Mouse (Mus musculus): ENCODE measurements around the gene Olfr437. TPM values are rescaled to one million over a fixed set of nuclear protein-coding genes. Genes with fewer than 3 reads are reported as not detected.
"Not testable (repeated sequence)": the region's sequence is repeated elsewhere in the genome, so short reads cannot be mapped to it uniquely, and the experiment has no call there.

Olfr437 gene
- not detected in 2 replicates for total RNA-seq (2014; rRNA removed)
- not detected in 2 replicates for polyA plus RNA-seq (2015; fragmentation: Nextera tagmentation; extraction: Ambion mirVana)

DNA sequence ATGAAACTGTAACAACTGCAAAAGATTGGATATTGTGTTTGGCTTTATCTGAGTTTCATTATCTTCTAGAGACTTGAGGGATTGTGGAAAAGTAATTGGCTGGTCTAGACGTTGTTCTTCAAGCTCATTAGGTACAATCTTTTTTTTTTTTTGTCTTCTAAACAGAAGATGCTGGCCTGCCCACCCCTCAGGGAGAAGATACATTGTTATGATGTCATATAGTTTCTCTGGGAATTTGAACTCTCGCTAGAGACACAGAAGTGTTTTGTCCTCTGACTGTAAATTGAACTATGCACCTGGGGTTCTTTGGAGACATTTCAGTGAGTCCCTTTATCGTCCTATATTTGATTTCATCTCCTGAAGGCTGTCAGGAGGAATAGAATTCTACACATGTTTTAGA is at the start of gene Olfr437:
Gene Olfr437 (plus strand): TSS at position 301 of the 400 bp plus-strand sequence.
- DNase-seq (no peak), ATAC-seq (no peak)
- H3K4me2 ChIP-seq (ENCODE audit: low read depth), result no peak within 1 kb of the TSS
- H3K4me3 ChIP-seq (ENCODE audit: low read depth, low read length), result no peak within 1 kb of the TSS
- H3K9me3 ChIP-seq (ENCODE audit: low read length), result no peaks in the 10 kb centered on the region
- WGBS, result 66% methylated on average over 3 of the region's 3 CpGs
- no peaks in the 10 kb centered on the region for H3K36me3 ChIP-seq (ENCODE audit: insufficient read depth)
- H3K27me3 ChIP-seq (ENCODE audit: insufficient read depth, low read length), result no peaks in the 10 kb centered on the region
- TF ChIP-seq CTCF (IDR thresholded peaks at IDR 0.05; ENCODE audit: low read depth), result no peak
- H3K4me1 ChIP-seq (ENCODE audit: insufficient read depth), result no peaks in the 10 kb centered on the region
- no peak within 1 kb of the TSS for H3K9ac ChIP-seq
- H3K27ac ChIP-seq (ENCODE audit: low read depth, low read length), result no peak within 1 kb of the TSS

GRCm38 (mm10) chr6:43146267-43146666 is 16.8 kb upstream of the Olfr437 start, which contains the start of gene Olfr237-ps1:
Gene Olfr237-ps1, plus strand, starts transcription at chr6:43146567.
- not testable (repeated sequence) for H3K4me1 ChIP-seq (ENCODE audit: insufficient read depth)
- 82% methylated on average over 2 of the region's 2 CpGs for WGBS

GRCm38 (mm10) chr6:43159502-43159901 is 3.6 kb upstream of the Olfr437 start:
- 24% methylated on average over 1 of the region's 1 CpGs for WGBS
- H3K4me1 ChIP-seq (ENCODE audit: insufficient read depth), result no peaks in the 10 kb centered on the region
- no peaks in the 10 kb centered on the region for H3K27me3 ChIP-seq (ENCODE audit: insufficient read depth, low read length)
- ATAC-seq (no peak), DNase-seq (no peak)
- no peaks in the 10 kb centered on the region for H3K36me3 ChIP-seq (ENCODE audit: insufficient read depth)
- H3K9me3 ChIP-seq (ENCODE audit: low read length), result no peaks in the 10 kb centered on the region
- H3K4me2 ChIP-seq (ENCODE audit: low read depth), result no peak overlapping the region
- H3K9ac ChIP-seq, result no peak overlapping the region
- H3K4me3 ChIP-seq (ENCODE audit: low read depth, low read length), result no peak overlapping the region
- no peak overlapping the region for H3K27ac ChIP-seq (ENCODE audit: low read depth, low read length)
- no peak for TF ChIP-seq CTCF (IDR thresholded peaks at IDR 0.05; ENCODE audit: low read depth)

More at GRCm38 (mm10) chr6:43146267-43146666, 16.8 kb upstream of the Olfr437 start, which contains the start of gene Olfr237-ps1:
- not testable (repeated sequence) for DNase-seq; H3K4me2 ChIP-seq (ENCODE audit: low read depth); H3K9ac ChIP-seq; H3K9me3 ChIP-seq (ENCODE audit: low read length); H3K27ac ChIP-seq (ENCODE audit: low read depth, low read length); H3K4me3 ChIP-seq (ENCODE audit: low read depth, low read length); H3K36me3 ChIP-seq (ENCODE audit: insufficient read depth); ATAC-seq; H3K27me3 ChIP-seq (ENCODE audit: insufficient read depth, low read length)

DNA sequence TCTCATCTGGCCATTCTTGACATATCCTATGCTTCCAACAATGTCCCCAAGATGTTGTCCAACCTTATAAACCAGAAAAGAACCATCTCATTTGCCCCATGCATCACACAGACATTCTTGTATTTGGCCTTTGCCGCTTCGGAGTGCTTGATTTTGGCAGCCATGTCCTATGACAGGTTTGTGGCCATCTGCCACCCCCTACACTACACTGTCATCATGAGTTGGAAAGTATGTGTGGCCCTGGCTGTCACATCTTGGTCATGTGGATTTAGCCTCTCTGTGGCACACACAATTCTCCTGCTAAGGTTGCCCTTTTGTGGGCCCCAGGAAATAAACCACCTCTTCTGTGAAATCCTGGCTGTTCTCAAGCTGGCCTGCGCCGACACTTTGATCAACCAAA is 4.2 kb downstream of the Olfr437 start:
- no peaks in the 10 kb centered on the region for H3K27me3 ChIP-seq (ENCODE audit: insufficient read depth, low read length)
- no peak overlapping the region for H3K27ac ChIP-seq (ENCODE audit: low read depth, low read length)
- no peaks in the 10 kb centered on the region for H3K4me1 ChIP-seq (ENCODE audit: insufficient read depth)
- no peaks in the 10 kb centered on the region for H3K36me3 ChIP-seq (ENCODE audit: insufficient read depth)
- DNase-seq, result no peak
- H3K4me3 ChIP-seq (ENCODE audit: low read depth, low read length), result no peak overlapping the region
- TF ChIP-seq CTCF (IDR thresholded peaks at IDR 0.05; ENCODE audit: low read depth), result no peak
- H3K4me2 ChIP-seq (ENCODE audit: low read depth), result no peak overlapping the region
- no peaks in the 10 kb centered on the region for H3K9me3 ChIP-seq (ENCODE audit: low read length)
- 86% methylated on average over 4 of the region's 4 CpGs for WGBS
- no peak overlapping the region for H3K9ac ChIP-seq
- no peak; the same call in 1 of the 2 replicates for ATAC-seq

DNA sequence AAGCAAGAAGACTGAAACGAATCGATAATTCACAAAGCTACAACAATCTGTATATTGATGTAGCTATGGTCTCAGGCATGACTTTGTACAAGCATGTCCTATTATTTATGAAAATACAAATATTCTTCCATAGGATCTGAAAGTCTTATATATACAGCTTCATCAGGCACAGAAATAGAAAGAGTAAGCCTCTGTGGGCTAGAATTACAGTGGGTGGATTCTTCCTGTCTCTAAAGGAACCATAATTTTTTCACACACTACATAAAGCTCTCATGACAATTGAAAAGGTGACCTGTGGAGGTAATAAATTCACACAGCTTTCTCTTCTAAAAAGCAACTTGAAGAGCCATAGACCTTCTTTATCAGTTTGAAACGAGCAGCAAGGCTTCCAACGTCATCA is 8.8 kb downstream of the Olfr437 start, which contains the start of gene Olfr13:
Gene Olfr13 (plus strand): TSS at position 301 of the 400 bp plus-strand sequence.
- ATAC-seq, result no peak
- no peaks in the 10 kb centered on the region for H3K4me1 ChIP-seq (ENCODE audit: insufficient read depth)
- H3K4me2 ChIP-seq (ENCODE audit: low read depth), result no peak within 1 kb of the TSS
- no peak within 1 kb of the TSS for H3K4me3 ChIP-seq (ENCODE audit: low read depth, low read length)
- H3K9me3 ChIP-seq (ENCODE audit: low read length), result no peaks in the 10 kb centered on the region
- 73% methylated on average over 4 of the region's 4 CpGs for WGBS
- H3K36me3 ChIP-seq (ENCODE audit: insufficient read depth), result no peaks in the 10 kb centered on the region
- no peaks in the 10 kb centered on the region for H3K27me3 ChIP-seq (ENCODE audit: insufficient read depth, low read length)
- no peak for TF ChIP-seq CTCF (IDR thresholded peaks at IDR 0.05; ENCODE audit: low read depth)
- H3K27ac ChIP-seq (ENCODE audit: low read depth, low read length), result no peak within 1 kb of the TSS
- DNase-seq, result no peak
- no peak within 1 kb of the TSS for H3K9ac ChIP-seq

DNA sequence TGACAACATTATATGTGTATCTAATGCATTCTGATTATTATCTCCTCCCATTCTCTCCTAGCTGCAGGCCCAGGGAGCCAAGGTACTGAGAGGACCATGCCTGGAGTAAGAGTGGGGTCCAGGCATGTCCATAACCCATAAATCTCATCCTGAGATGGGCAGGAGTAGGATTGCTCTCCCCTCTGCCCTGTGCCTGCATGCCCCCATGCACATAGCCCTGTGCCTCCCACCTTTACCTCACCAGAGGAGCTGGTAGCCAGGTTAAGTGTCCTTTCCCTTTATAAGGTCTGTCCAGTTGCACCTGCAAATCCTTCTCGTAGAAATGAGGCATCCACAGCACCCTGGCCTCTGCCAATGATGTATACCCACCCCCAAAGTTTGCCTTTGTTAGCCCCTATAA is 15.0 kb downstream of the Olfr437 start:
- H3K4me2 ChIP-seq (ENCODE audit: low read depth), result no peak overlapping the region
- H3K4me1 ChIP-seq (ENCODE audit: insufficient read depth), result peaks cover 5% of the 10 kb centered on the region; the same call in 1 of the 2 replicates
- H3K9ac ChIP-seq, result no peak overlapping the region
- no peak for DNase-seq
- WGBS, result 45% methylated on average over 1 of the region's 1 CpGs
- no peak overlapping the region for H3K27ac ChIP-seq (ENCODE audit: low read depth, low read length)
- no peak overlapping the region for H3K4me3 ChIP-seq (ENCODE audit: low read depth, low read length)
- H3K27me3 ChIP-seq (ENCODE audit: insufficient read depth, low read length), result no peaks in the 10 kb centered on the region
- ATAC-seq, result no peak
- no peak for TF ChIP-seq CTCF (IDR thresholded peaks at IDR 0.05; ENCODE audit: low read depth)
- H3K36me3 ChIP-seq (ENCODE audit: insufficient read depth), result no peaks in the 10 kb centered on the region
- no peaks in the 10 kb centered on the region for H3K9me3 ChIP-seq (ENCODE audit: low read length)

GRCm38 (mm10) chr6:43178584-43179501 is 15.8 kb downstream of the Olfr437 start:
- WGBS, result 29% methylated on average over 6 of the region's 6 CpGs

More at GRCm38 (mm10) chr6:43178584-43179501, 15.8 kb downstream of the Olfr437 start:
- Histone ChIP-seq H3K4me1 (ENCODE audit: insufficient read depth) (peaks cover 5% of the 10 kb centered on the region; the same call in 1 of the 2 replicates), H3K4me2 (ENCODE audit: low read depth) (no peak overlapping the region), H3K9me3 (ENCODE audit: low read length) (no peaks in the 10 kb centered on the region), H3K27me3 (ENCODE audit: insufficient read depth, low read length) (no peaks in the 10 kb centered on the region), H3K27ac (ENCODE audit: low read depth, low read length) (no peak overlapping the region), H3K9ac (no peak overlapping the region), H3K36me3 (ENCODE audit: insufficient read depth) (no peaks in the 10 kb centered on the region), H3K4me3 (ENCODE audit: low read depth, low read length) (no peak overlapping the region)
- ATAC-seq (peak; percentile 85), DNase-seq (peak; percentile 34)
- TF ChIP-seq CTCF (IDR thresholded peaks at IDR 0.05; ENCODE audit: low read depth), result no peak

All from forebrain, postnatal 0 days (tissue).